Mouse (Mus musculus) hematopoietic multipotent progenitor cell, adult 10-12 weeks (in vitro differentiated cells): ENCODE results near the gene Pex6. TPM values are rescaled to one million over a fixed set of nuclear protein-coding genes. Genes with fewer than 3 reads are reported as not detected.

ENCODE experiments used
- polyA plus RNA-seq: library from polyadenylated mRNA; stranded (reverse); fragments of >175 nt; gene quantifications from 2 replicates; pipeline ENCODE4 v1.2.3, GENCODE M21; 2012; ENCODE audit warnings: low replicate concordance

The Pex6 gene
- 42.8 and 56.8 TPM in 2 replicates for polyA plus RNA-seq

DNA sequence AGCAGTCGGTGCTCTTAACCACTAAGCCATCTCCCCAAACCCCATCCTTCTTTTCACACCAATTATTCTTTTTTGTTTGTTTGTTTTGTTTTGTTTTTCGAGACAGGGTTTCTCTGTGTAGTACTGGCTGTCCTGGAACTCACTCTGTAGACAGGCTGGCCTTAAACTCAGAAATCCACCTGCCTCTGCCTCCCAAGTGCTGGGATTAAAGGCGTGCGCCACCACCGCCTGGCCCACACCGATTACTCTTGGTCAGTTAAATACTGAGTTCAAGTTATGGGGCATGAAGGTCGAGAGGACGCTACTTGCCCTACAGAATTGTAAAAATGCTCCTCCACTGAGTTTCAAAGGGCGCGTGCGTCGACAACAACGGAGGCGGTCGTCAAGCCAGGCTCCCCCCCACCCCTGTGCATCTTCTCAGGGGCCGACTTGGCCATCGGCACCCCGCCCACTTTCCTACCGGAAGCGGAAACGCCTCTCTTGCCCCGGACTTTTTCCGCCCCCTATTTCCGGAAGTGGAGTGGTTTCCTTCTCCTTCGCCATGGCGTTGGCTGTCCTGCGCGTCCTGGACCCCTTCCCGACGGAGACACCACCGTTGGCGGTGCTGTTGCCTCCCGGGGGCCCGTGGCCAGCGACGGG, at the start of gene Pex6:
Pex6 (plus strand) TSS at position 505 of the 639 bp plus-strand sequence.

DNA sequence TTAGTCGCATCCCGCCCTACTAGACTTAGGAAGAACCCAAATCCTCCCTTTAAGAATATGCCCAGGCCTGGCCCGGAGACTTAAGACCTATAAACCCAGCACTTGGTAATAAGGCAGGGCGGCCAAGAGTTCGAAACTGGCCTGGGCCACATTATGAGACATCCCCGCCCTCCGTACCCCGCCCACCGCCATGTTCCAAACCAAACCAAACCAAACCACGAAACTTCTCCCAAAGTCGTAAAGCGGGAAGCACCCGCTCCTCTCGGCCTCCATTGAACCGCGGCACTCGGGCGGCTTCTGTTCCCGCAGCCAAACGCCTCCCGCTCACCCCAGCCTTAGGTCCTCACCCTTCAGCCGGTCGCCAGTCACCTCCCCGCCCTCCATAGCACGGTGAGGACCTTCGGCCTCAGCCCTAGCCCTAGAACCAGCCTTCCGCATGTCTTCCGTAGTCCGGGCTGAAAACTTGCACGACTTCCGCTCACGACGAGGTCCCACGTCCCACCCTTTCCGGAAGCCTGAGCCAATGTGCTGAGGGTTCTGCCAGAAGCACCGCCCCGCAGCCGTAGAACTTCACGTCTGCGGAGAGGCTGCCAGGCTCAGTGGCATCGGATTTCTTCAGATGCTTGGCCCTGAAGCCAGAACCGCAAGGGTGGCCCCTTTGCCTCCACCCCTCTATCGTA, 37.3 kb upstream of the Pex6 start, which contains the start of gene Rrp36:
Rrp36 (minus strand) TSS at position 503 of the 680 bp plus-strand sequence.

DNA sequence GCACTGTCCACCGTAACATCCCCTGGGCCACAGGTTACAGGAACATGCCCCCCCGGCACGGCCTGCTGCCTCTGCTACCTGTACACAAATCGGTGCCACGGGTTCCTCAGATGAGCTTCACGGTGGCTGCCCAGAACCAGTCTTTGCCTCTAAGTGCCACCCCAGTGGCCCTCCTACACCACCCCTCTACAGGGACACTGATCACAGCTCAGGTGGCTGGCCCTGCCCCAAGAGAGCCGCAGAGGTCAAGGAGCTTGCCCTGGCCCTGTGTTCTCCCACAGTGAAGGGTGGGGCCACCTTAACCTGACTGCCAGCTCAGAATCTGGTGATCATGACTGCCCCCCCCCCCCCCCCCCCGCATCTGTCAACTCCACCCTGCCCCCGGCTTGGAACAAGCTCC, 32.8 kb upstream of the Pex6 start, which contains the start of gene Mea1:
Mea1 (plus strand) TSS at position 378 of the 400 bp plus-strand sequence.

DNA sequence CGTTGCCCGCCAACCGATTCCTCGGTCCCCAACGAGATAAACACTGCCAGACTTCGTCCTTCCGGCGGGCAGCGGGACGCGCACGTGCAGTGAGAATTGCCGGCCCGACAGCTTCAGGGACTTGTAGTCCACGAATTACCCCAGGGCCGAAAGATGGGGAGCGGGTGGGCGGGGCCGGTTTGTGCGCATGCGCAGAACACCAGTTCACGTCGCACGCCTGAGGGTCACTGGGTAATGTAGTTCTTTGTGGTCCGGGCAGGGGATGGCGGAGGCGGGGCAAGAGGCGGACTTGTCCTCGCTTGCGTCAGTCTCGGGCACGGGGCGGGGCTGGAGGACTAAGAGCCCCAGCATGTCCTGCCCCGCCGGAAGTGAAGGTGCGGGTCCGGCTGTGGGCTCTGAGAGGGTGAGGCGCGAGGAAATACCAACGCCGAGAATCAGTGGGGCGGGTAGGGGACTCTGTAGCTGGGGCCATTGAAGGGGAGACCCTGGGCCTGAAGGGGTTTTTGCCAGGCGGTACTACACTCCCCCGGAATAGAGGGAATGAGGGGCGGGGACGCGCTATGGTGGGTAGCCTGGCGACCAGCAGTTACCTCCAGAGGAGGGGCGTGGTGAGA, 30.4 kb upstream of the Pex6 start, which contains the start of gene Klhdc3:
Klhdc3 (minus strand) TSS at position 155 of the 614 bp plus-strand sequence.

DNA sequence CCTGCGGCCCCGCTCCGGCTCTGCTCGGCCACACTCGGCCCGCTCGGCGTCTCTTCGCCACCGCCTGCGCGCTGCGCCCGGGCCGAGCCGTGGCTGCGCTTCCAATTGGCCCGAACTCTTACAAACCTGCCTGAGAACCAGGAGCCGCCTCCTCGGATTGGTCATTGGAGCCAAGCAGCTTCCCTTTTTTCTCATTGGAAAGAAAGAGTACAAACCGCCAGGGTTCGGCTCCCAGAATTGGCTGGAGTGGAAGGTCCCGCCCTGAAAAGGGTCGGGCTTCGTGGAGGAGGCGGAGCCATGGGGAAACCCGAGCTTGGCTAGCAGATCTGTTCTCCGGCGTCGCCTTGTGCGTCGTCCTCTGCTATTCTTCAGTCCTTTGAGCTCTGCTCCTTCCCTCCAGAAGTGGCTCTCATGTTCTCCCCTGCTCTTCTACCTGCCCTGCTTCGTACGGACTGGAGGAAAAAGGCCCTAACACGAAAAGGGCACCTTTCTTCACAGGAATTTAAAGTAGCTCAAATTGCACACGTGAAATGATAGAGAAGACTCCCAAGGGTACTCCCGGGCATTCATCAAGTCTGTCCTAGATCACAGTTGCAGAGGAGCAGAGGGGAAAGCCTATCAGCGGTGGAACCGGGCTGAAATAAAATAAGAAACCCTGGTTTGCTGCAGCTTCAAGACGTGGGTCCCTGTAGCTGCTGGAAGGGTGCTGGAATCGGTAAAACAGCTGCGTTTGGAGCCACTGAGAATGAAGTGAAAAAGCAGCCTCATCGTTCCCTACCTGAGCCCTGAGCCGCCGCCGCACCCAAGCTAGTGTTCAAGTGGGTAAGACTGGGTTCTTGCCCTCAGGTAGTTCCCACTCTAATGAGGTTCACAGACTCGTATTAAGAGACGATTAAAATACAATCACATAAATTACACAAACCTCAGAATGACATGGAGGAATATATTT, 6.1 kb upstream of the Pex6 start, which contains the start of gene Ppp2r5d:
Ppp2r5d (minus strand) TSS at position 225 of the 949 bp plus-strand sequence.

DNA sequence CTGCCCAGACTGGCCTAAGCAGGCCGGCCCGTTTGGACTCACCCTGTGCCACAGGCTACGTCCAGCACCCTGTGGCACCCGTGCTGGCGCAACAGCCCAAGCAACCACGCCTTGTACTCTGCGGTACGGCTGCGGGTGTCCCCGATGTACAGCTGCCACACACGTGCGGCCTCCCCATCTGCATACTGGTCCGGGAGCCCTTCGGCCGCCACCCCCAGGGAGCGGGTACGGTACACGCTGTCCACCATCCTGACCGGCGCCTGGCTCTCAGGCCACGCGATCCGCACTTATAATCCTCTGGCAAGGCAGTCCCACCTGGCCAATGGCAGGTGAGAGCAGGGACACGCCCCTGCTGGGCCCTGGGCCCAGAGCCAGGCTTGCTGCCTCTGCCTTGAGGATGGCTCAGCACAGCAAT, 17.6 kb downstream of the Pex6 start, which contains the start of gene Gnmt:
Gnmt (minus strand) TSS at position 265 of the 415 bp plus-strand sequence.

DNA sequence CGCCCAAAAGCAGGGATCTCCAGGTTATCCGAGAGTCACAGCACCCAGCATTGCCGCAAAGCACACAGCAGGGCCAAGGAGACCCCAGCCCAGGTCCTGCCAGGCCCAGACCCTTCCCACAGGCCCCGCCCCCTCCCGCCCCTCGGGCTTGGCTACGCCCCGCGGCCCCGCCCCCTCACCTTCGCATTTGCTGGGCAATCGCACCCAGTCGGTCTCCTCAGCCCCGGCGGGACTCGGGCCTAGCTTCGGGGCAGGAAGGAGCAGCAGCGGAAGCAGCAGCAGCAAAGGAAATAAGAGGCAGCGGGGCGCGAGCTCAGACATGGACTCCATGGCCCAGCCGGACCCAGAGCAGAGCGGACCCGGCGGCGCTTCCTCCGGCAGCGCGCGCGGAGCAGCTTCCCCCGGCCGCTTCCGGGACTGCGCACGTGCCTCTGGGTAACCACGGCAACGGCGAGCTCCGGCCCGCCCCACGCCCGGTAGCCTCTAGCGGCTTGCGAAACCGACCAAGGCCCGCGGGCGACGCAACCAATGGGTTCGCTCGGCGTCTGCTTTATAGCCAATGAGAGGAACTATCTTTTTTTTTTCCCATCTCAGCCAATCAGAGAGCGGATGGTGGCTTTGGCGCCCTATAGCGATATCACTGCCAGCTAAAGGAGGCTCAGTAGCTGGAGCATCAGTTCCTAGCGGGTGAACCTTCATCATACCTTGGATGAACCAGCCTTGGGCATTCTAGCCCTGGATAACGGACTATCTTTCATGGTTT, 40.7 kb downstream of the Pex6 start, which contains the start of gene Cnpy3:
Cnpy3 (minus strand) TSS at position 421 of the 763 bp plus-strand sequence.

DNA sequence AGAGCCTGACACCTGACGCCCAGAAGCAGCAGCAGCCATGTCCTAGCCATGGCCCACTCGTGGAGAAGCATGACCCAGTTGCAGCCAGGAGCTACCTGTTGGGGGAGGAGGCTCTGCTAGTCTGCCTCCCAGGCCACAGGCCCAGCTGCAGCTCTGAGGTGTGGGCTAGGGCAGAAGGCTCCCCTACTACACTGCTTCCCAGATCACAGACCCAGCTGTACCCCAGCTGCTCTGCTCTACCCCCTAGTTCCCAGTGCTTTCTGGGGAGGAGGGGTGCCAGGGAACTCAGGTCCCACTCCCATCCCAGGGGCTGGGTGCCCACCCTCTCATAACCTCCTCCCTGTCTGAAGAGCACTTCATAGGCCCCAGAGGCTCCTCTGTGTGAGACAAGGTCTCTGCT, 52.3 kb downstream of the Pex6 start, which contains the start of gene Ptcra:
Ptcra (minus strand) TSS at position 169 of the 400 bp plus-strand sequence.

DNA sequence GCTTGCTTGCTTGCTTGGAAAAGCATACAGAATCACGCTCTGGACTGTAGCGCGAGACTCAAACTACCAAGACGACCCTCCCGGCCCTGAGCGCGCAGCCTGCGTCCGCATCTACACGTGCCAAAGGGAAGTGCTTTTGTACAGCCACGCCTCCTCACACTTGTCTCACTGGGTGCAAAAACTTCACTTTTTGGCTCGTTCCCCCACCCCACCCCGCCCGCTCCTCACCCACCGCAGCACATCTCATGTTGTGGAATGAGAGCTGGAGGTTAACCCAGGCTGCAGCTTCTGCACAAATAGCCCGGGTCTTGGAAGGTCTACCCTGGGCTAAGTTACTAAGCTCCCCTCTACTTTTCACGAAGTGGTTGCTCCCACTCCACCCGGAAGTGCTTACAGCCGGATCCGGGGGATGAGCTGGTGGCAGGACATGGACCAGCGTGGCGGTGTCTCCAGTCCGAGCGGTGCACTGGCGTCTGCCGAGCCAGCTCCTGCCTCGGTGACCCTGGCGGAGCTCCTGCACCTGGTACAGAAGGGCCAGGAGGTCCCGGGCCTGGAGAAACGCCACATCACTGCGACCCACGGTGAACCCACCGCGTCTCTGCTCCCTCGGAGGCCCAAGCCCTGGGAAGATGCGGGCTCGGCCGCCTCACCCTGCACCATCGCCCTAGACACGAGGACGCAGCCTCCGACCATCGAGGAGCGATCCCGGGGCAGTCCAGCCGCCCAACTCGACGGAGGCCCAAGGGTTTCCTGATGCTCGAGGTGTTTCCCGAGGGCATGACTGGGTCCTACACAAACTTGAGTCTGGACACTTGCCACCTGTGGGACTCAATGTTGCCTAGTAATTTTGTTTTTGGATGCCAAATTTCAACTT, 61.4 kb downstream of the Pex6 start, which contains the start of gene 2310039H08Rik:
2310039H08Rik (plus strand) TSS at position 232 of the 874 bp plus-strand sequence.

Other genes starting within 250 kb of the Pex6 start
- 3.0 and 6.6 TPM in 2 replicates for gene Ttbk1, start 223.8 kb upstream of the Pex6 start, polyA plus RNA-seq
- 1.2 and 3.1 TPM in 2 replicates for gene Dnph1, start 214.8 kb upstream of the Pex6 start, polyA plus RNA-seq
- gene Cul9, start 165.1 kb upstream of the Pex6 start, polyA plus RNA-seq = 13.9 and 26.4 TPM in 2 replicates
- gene Srf, start 155.3 kb upstream of the Pex6 start, polyA plus RNA-seq = 156 and 269 TPM in 2 replicates
- gene Ptk7, start 82.0 kb upstream of the Pex6 start, polyA plus RNA-seq = 0.14 and 0.42 TPM in 2 replicates
- 18.7 and 38.4 TPM in 2 replicates for gene Klc4, start 65.4 kb upstream of the Pex6 start, polyA plus RNA-seq
- gene Mrpl2, start 65.2 kb upstream of the Pex6 start, polyA plus RNA-seq = 255 and 478 TPM in 2 replicates
- gene Cul7, start 61.1 kb upstream of the Pex6 start, polyA plus RNA-seq = 12.2 and 17.3 TPM in 2 replicates
- 23.1 and 32.5 TPM in 2 replicates for gene Rrp36, start 37.1 kb upstream of the Pex6 start, polyA plus RNA-seq
- gene Mea1, start 32.7 kb upstream of the Pex6 start, polyA plus RNA-seq = 79.8 and 115 TPM in 2 replicates
- gene Klhdc3, start 30.5 kb upstream of the Pex6 start, polyA plus RNA-seq = 113 and 240 TPM in 2 replicates
- gene Ppp2r5d, start 6.4 kb upstream of the Pex6 start, polyA plus RNA-seq = 46.9 and 60.4 TPM in 2 replicates
- 0.85 and 1.8 TPM in 2 replicates for gene Gnmt, start 17.7 kb downstream of the Pex6 start, polyA plus RNA-seq
- 189 and 315 TPM in 2 replicates for gene Cnpy3, start 40.8 kb downstream of the Pex6 start, polyA plus RNA-seq
- gene Ptcra, start 52.2 kb downstream of the Pex6 start, polyA plus RNA-seq = 0.14 and 0.18 TPM in 2 replicates
- gene 2310039H08Rik, start 61.2 kb downstream of the Pex6 start, polyA plus RNA-seq = 65.1 and 146 TPM in 2 replicates
- gene Rpl7l1, start 71.2 kb downstream of the Pex6 start, polyA plus RNA-seq = 3.3 and 8.9 TPM in 2 replicates
- 34.9 and 36.9 TPM in 2 replicates for gene Bicral, start 147.0 kb downstream of the Pex6 start, polyA plus RNA-seq
- 22.4 and 41.4 TPM in 2 replicates for gene Tbcc, start 179.2 kb downstream of the Pex6 start, polyA plus RNA-seq
- gene Prph2, start 199.0 kb downstream of the Pex6 start, polyA plus RNA-seq = not detected in 2 replicates